Comparison of ENCODE assay signal across 23 mouse cellular contexts in genomic region chr5:131956998-131957397, GRCm38 (mm10).
A peak's percentile ranks its signal among the peaks of the same experiment; 100 is the strongest.
DNase-seq lines count a peak whose midpoint lies in the region; ATAC-seq and TF ChIP-seq lines count a peak whose summit lies in the region.
"Had no signal": no experiment of that assay in that cellular context is flagged by ENCODE, and none has a peak within 500 bp of the region (broad histone marks: within the 10 kb centered on the region; RNA-seq: fewer than 3 reads in every experiment).

No protein-coding gene starts in this region.

- no peaks in the 10 kb centered on the region for H3K36me3 ChIP-seq in forebrain, embryonic 13.5 days (ENCODE audit: poor library complexity, severe bottlenecking)
- H3K36me3 ChIP-seq in forebrain, postnatal 0 days (ENCODE audit: insufficient read depth), result no peaks in the 10 kb centered on the region
- H3K36me3 ChIP-seq in forebrain, embryonic 15.5 days, result no peaks in the 10 kb centered on the region
- H3K36me3 ChIP-seq in liver, postnatal 0 days (replicated peaks; ENCODE audit: insufficient read depth, low read length), result no peaks in the 10 kb centered on the region
- H3K36me3 ChIP-seq: embryonic facial prominence, embryonic 15.5 days; hindbrain, embryonic 13.5 days; intestine, embryonic 15.5 days had no signal

- H3K9me3 ChIP-seq in forebrain, embryonic 13.5 days (replicated peaks), result no peaks in the 10 kb centered on the region
- H3K9me3 ChIP-seq in forebrain, postnatal 0 days (ENCODE audit: low read length), result no peaks in the 10 kb centered on the region
- no peaks in the 10 kb centered on the region for H3K9me3 ChIP-seq in forebrain, embryonic 15.5 days
- H3K9me3 ChIP-seq in liver, postnatal 0 days (ENCODE audit: low read length), result no peaks in the 10 kb centered on the region
- H3K9me3 ChIP-seq: embryonic facial prominence, embryonic 15.5 days; hindbrain, embryonic 13.5 days; intestine, embryonic 15.5 days had no signal

- H3K27ac ChIP-seq in forebrain, embryonic 13.5 days, result peak overlapping the region; percentile 70; the same call in 1 of the 2 replicates
- H3K27ac ChIP-seq in forebrain, postnatal 0 days (ENCODE audit: low read depth, low read length), result no peak overlapping the region
- peak overlapping the region; percentile 70 for H3K27ac ChIP-seq in forebrain, embryonic 15.5 days (replicated peaks)
- H3K27ac ChIP-seq in liver, postnatal 0 days (ENCODE audit: low read depth), result no peak overlapping the region
- H3K27ac ChIP-seq: embryonic facial prominence, embryonic 15.5 days; gastrocnemius, adult 2 months; hindbrain, embryonic 13.5 days; intestine, embryonic 15.5 days had no signal

- TF ChIP-seq EP300 in liver, postnatal 0 days (IDR thresholded peaks at IDR 0.05; ENCODE audit: low read depth), result no peak

- no peak for DNase-seq in forebrain, postnatal 0 days
- peak; percentile 60 for DNase-seq in Muller cell, postnatal 12 days (ENCODE audit: inconsistent ontology term)
- peak; percentile 19 for DNase-seq in retina, embryonic 14.5 days (ENCODE audit: low spot score)
- DNase-seq in cerebellum, adult 9-10 months, result no peak
- no peak for DNase-seq in B cell, adult 2 months
- no peak for DNase-seq in liver, postnatal 0 days
- DNase-seq: adrenal gland, postnatal 10 days; cerebellum, adult 11-12 months; cerebellum, adult 9-11 months; cerebellum, postnatal 36 days; gastrocnemius, adult 2 months; gastrocnemius, postnatal 36 days; heart, adult 11 months; heart, postnatal 10 days; heart, postnatal 4 days; kidney, adult 18-20 months had no signal

- no peaks in the 10 kb centered on the region for H3K27me3 ChIP-seq in forebrain, embryonic 13.5 days
- no peaks in the 10 kb centered on the region for H3K27me3 ChIP-seq in forebrain, postnatal 0 days (ENCODE audit: insufficient read depth, low read length)
- H3K27me3 ChIP-seq in forebrain, embryonic 15.5 days, result no peaks in the 10 kb centered on the region
- H3K27me3 ChIP-seq in liver, postnatal 0 days (ENCODE audit: insufficient read depth, low read length), result no peaks in the 10 kb centered on the region
- H3K27me3 ChIP-seq: CH12.LX; embryonic facial prominence, embryonic 15.5 days; hindbrain, embryonic 13.5 days; intestine, embryonic 15.5 days had no signal

- no peak overlapping the region for H3K4me2 ChIP-seq in forebrain, embryonic 13.5 days
- H3K4me2 ChIP-seq in forebrain, postnatal 0 days (ENCODE audit: low read depth), result no peak overlapping the region
- no peak overlapping the region for H3K4me2 ChIP-seq in forebrain, embryonic 15.5 days (replicated peaks)
- H3K4me2 ChIP-seq in liver, postnatal 0 days (ENCODE audit: low read depth, low read length), result no peak overlapping the region
- H3K4me2 ChIP-seq: embryonic facial prominence, embryonic 15.5 days; hindbrain, embryonic 13.5 days; intestine, embryonic 15.5 days had no signal

- peak; percentile 61; the same call in 1 of the 2 replicates for ATAC-seq in forebrain, embryonic 13.5 days
- ATAC-seq in forebrain, postnatal 0 days, result no peak
- no peak for ATAC-seq in forebrain, embryonic 15.5 days (replicated peaks)
- no peak for ATAC-seq in liver, postnatal 0 days
- ATAC-seq: intestine, embryonic 15.5 days had no signal

- peaks cover 27% of the 10 kb centered on the region for H3K4me1 ChIP-seq in forebrain, embryonic 13.5 days
- H3K4me1 ChIP-seq in forebrain, postnatal 0 days (ENCODE audit: insufficient read depth), result no peaks in the 10 kb centered on the region
- peaks cover 23% of the 10 kb centered on the region for H3K4me1 ChIP-seq in forebrain, embryonic 15.5 days
- H3K4me1 ChIP-seq in liver, postnatal 0 days (ENCODE audit: insufficient read depth), result no peaks in the 10 kb centered on the region
- H3K4me1 ChIP-seq: intestine, embryonic 15.5 days had no signal

- H3K9ac ChIP-seq in forebrain, embryonic 13.5 days, result no peak overlapping the region
- no peak overlapping the region for H3K9ac ChIP-seq in forebrain, postnatal 0 days
- H3K9ac ChIP-seq in forebrain, embryonic 15.5 days (replicated peaks), result no peak overlapping the region
- no peak overlapping the region for H3K9ac ChIP-seq in liver, postnatal 0 days (replicated peaks)
- H3K9ac ChIP-seq: embryonic facial prominence, embryonic 15.5 days; hindbrain, embryonic 13.5 days; intestine, embryonic 15.5 days had no signal

- no peak overlapping the region for H3K4me3 ChIP-seq in forebrain, embryonic 13.5 days
- no peak overlapping the region for H3K4me3 ChIP-seq in forebrain, postnatal 0 days (ENCODE audit: low read depth, low read length)
- no peak overlapping the region for H3K4me3 ChIP-seq in forebrain, embryonic 15.5 days
- no peak overlapping the region for H3K4me3 ChIP-seq in liver, postnatal 0 days (ENCODE audit: low read depth, low read length)
- H3K4me3 ChIP-seq: embryonic facial prominence, embryonic 15.5 days; erythroblast, embryonic 14.5 days; gastrocnemius, adult 2 months; hindbrain, embryonic 13.5 days; intestine, embryonic 15.5 days had no signal

- 54% methylated on average over 3 of the region's 3 CpGs for WGBS in forebrain, embryonic 13.5 days
- WGBS in forebrain, postnatal 0 days, result 47% methylated on average over 3 of the region's 3 CpGs
- WGBS in forebrain, embryonic 15.5 days, result 42% methylated on average over 3 of the region's 3 CpGs
- 40% methylated on average over 3 of the region's 3 CpGs for WGBS in liver, postnatal 0 days (ENCODE audit: insufficient replicate concordance)

- TF ChIP-seq CTCF in forebrain, postnatal 0 days (IDR thresholded peaks at IDR 0.05; ENCODE audit: low read depth), result no peak
- no peak for TF ChIP-seq CTCF in liver, postnatal 0 days (IDR thresholded peaks at IDR 0.05; ENCODE audit: low read depth)

Comparison
In these comparisons a context has a peak if more than half of its experiments do, and no peak if none do; other contexts are left out.
1. H3K27ac ChIP-seq: peak in forebrain, embryonic 13.5 days (single experiment) and forebrain, embryonic 15.5 days (single experiment); none in forebrain, postnatal 0 days (single experiment) and liver, postnatal 0 days (single experiment).
2. DNase-seq: peak in Muller cell, postnatal 12 days (single experiment) and retina, embryonic 14.5 days (single experiment); none in forebrain, postnatal 0 days (single experiment), cerebellum, adult 9-10 months (single experiment), B cell, adult 2 months (0 of 2) and liver, postnatal 0 days (single experiment).